Mouse (Mus musculus): ENCODE results near the gene Ogt. TPM values are rescaled to one million over a fixed set of nuclear protein-coding genes. Genes with fewer than 3 reads are reported as not detected.

Gene Ogt
- total RNA-seq (2015; ENCODE audit: low replicate concordance) (594 and 651 TPM in 2 replicates), total RNA-seq (2017; ENCODE audit: low replicate concordance) (467 and 535 TPM in 2 replicates)

- peak; percentile 87 for ATAC-seq (replicated peaks; ENCODE audit: low FRiP score, poor library complexity, severe bottlenecking)
Observed at GRCm38 (mm10) chrX:101639741-101640166, at the start of gene Ogt. Ogt (plus strand) TSS chrX:101640060.

GRCm38 (mm10) chrX:101616183-101616582 lies 23.7 kb upstream of the Ogt start:
- no peak for ATAC-seq (replicated peaks; ENCODE audit: low FRiP score, poor library complexity, severe bottlenecking)

- ATAC-seq (replicated peaks; ENCODE audit: low FRiP score, poor library complexity, severe bottlenecking), result no peak
Observed at GRCm38 (mm10) chrX:101617889-101618288, 22.0 kb upstream of the Ogt start.

DNA sequence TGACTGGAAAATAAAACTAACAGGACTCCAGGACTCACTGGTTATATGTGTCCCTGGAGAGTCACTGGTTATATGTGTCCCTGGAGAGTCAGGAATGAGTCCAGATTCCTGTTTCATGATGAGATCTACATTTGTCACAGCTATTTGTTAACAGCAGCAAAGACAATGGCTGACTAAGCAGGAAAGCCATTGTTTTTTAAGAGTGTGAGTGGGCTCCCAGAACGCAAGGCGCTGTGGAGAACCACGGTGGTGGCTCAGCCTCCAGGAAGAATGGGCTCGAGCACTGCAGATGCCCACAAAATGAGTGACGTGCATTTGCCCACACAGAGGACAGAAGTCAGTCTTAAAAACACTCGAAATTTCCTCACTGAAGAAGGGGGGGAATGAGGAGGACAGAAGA lies 19.5 kb upstream of the Ogt start:
- no peak for ATAC-seq (replicated peaks; ENCODE audit: low FRiP score, poor library complexity, severe bottlenecking)

GRCm38 (mm10) chrX:101622539-101622938 lies 17.3 kb upstream of the Ogt start:
- no peak for ATAC-seq (replicated peaks; ENCODE audit: low FRiP score, poor library complexity, severe bottlenecking)

DNA sequence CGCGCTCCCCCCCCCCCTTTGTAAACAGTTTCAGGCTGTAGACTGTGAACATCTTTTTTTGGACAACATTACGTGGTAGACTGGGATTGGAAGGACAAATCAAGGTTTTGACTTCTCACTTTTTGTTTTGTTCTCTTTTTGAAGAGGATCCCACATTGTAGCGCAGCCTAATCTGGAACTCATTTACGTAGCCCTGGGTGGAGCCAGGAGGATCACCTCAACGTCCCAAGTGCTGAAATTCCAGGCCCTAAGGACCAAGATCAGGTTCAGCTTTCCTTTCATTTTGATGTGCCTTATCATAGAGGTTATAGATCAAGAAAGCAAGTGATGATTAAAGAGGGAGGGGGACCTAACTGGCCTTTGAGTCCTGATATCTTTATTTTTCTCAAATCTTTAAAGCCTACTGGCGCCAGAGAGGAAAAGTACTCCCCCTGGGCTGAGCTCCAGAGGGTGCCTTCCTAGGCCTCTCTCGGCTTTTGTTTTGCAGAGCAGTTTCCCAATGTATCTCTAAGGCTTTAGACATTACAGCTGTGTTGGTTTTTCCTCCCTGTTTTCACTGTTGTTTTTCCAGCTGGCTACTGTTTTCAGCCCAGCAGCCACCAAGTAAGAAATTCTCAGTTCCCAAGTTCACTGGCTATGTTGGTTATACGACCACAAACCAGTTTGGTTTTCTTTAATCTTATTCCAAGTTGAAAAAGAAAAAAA lies 2.9 kb upstream of the Ogt start:
- no peak for ATAC-seq (replicated peaks; ENCODE audit: low FRiP score, poor library complexity, severe bottlenecking)

- ATAC-seq (replicated peaks; ENCODE audit: low FRiP score, poor library complexity, severe bottlenecking), result no peak
Observed at GRCm38 (mm10) chrX:101638856-101639255, 1.0 kb upstream of the Ogt start.

GRCm38 (mm10) chrX:101639306-101639705 lies 554 bp upstream of the Ogt start:
- ATAC-seq (replicated peaks; ENCODE audit: low FRiP score, poor library complexity, severe bottlenecking), result 0 out of 2 replicates have a peak, but pooled peaks have one; percentile 7

DNA sequence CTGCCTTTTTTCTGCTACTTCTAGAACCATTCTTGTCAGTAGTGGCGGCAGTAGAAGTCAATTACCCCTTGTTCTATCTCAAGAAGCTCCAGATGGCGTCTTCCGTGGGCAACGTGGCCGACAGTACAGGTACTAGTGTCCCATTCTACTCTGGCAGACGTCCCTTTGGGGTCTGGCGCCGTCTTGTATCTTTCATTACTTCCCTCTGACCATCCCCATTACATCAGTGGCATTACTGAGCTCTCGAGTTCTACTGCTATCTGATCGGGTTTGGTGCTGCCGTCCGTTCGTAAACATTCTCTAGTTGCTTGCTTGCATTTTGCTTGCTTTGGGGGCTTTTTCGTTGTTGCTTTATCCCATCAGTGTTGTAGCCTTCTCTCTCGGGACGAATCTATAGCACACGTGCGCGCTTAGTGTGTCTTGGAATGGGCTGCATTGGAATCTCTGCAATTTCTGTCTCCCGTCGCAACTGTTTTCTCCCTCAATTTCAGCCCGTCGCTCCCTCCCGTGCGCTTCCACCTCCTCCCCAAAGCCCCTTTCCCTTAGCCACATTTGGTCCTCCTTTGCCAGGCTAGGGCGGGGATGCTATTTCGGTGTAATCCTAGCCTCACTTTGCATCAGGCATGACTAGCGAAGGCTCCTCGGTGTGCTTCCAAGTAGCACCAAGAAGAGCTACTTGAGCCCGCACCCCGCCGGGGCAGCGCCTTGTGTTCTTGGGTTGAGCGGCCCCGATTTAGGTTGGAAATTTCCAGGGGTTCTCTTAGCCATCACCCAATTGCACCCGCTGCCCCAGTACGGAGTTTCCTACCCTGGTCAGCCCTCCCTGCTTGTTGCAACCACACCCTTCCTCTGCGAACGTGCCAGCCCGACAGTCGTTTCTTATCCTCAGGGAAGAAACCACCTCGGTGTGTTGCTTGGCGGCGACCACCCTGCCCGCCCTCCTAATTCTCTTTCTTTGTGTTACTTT lies 617 bp downstream of the Ogt start:
- ATAC-seq (replicated peaks; ENCODE audit: low FRiP score, poor library complexity, severe bottlenecking), result peak; percentile 83

- no peak for ATAC-seq (replicated peaks; ENCODE audit: low FRiP score, poor library complexity, severe bottlenecking)
Observed at GRCm38 (mm10) chrX:101641161-101641530, 1.3 kb downstream of the Ogt start.

- ATAC-seq (replicated peaks; ENCODE audit: low FRiP score, poor library complexity, severe bottlenecking), result no peak
Observed at GRCm38 (mm10) chrX:101642091-101642490, 2.2 kb downstream of the Ogt start.

- ATAC-seq (replicated peaks; ENCODE audit: low FRiP score, poor library complexity, severe bottlenecking), result no peak
Observed at GRCm38 (mm10) chrX:101645286-101645685, 5.4 kb downstream of the Ogt start.

DNA sequence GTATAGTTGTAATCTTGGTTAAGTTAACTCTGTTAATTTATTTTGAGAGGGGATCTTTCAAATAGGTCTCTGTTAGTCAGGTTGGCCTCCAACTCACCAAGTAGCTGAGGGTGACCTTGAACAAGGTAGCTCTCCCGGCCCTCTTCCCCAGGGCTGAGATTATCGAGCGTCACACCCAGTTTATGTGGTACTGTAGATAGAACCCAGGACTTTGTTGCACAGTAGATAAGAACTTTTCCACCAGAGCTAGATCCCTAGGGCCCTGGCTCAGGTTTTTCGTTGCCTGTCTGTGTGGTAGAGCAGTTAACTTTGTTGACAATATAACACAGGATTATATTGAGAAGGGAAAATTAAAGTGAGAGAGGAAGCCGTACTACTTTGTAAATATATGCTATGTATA lies 6.8 kb downstream of the Ogt start:
- ATAC-seq (replicated peaks; ENCODE audit: low FRiP score, poor library complexity, severe bottlenecking), result no peak

GRCm38 (mm10) chrX:101695686-101696085 lies 55.8 kb downstream of the Ogt start:
- ATAC-seq (replicated peaks; ENCODE audit: low FRiP score, poor library complexity, severe bottlenecking), result no peak

DNA sequence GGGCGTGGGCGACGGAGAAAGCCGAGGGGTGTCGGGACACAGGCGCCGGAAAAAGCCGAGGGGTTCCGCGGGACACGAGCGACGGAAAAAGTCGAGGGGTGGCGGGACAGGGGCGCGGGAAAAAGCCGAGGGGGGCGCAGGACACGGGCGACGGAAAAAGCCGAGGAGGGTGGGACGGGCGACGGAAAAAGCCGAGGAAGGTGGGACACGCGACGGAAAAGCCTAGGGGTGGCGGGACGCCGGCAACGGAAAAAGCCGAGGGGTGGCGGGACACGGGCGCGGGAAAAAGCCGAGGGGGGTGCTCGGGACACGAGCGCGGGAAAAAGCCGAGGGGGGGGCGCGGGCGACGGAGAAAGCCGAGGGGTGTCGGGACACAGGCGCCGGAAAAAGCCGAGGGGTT lies 57.7 kb downstream of the Ogt start:
- ATAC-seq (replicated peaks; ENCODE audit: low FRiP score, poor library complexity, severe bottlenecking), result no peak

DNA sequence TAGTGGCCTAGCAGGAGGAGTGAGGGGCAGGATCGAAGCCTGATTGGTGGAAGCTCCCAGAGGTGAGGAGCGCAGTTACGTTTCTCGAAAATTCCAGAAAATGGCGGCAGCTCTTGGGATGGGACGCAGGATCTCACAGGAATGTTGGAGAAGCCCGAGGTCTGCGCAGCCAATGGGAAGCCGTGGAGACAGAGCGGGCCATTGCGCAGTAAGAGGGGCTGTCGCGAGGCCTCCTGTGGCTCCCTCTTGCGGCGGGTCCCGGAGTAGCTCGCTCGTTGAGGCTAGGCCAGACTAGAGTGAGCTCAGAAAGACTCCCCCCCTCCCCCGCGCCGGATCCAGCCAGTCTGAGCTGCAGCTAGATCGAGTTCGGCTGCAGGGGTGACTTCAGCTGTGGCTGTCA lies 58.4 kb downstream of the Ogt start:
- no peak for ATAC-seq (replicated peaks; ENCODE audit: low FRiP score, poor library complexity, severe bottlenecking)

GRCm38 (mm10) chrX:101705111-101705510 lies 65.3 kb downstream of the Ogt start:
- no peak for ATAC-seq (replicated peaks; ENCODE audit: low FRiP score, poor library complexity, severe bottlenecking)

- no peak for ATAC-seq (replicated peaks; ENCODE audit: low FRiP score, poor library complexity, severe bottlenecking)
Observed at GRCm38 (mm10) chrX:101720401-101720800, 80.5 kb downstream of the Ogt start.

- ATAC-seq (replicated peaks; ENCODE audit: low FRiP score, poor library complexity, severe bottlenecking), result no peak
Observed at GRCm38 (mm10) chrX:101730010-101730409, 90.2 kb downstream of the Ogt start.

DNA sequence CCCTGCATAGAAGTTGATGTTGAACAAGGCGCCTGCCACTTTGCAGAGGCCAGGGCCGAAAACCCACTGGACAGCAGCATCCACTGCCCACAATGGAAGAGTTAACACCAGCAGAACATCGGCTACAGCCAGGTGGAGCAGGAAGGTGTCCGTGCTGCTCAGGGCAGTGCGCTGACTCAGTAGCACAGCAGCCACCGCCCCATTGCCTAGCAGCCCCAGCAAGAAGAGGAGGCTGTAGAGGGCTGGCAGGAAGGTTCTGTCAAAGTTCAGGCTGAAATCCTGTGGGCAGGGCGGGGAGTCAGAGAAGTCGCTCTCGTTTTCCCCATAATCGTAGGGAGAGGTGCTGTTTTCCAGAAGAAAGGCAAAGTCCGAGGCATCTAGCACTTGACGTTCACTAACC lies 92.8 kb downstream of the Ogt start:
- ATAC-seq (replicated peaks; ENCODE audit: low FRiP score, poor library complexity, severe bottlenecking), result no peak

- no peak for ATAC-seq (replicated peaks; ENCODE audit: low FRiP score, poor library complexity, severe bottlenecking)
Observed at GRCm38 (mm10) chrX:101733288-101733687, 93.4 kb downstream of the Ogt start.
